Mouse (Mus musculus) stomach, adult 2 months (tissue): ENCODE data around the gene Gm39115. TPM values are rescaled to one million over a fixed set of nuclear protein-coding genes. Genes with fewer than 3 reads are reported as not detected.

Experiments
- polyA plus RNA-seq: library from polyadenylated mRNA; depleted of rRNA; stranded (reverse); fragments of >200 nt; gene quantifications from 2 replicates; pipeline ENCODE4 v1.2.3, GENCODE M21; 2012; rRNA removed

The Gm39115 gene
- not detected in 2 replicates for polyA plus RNA-seq

DNA sequence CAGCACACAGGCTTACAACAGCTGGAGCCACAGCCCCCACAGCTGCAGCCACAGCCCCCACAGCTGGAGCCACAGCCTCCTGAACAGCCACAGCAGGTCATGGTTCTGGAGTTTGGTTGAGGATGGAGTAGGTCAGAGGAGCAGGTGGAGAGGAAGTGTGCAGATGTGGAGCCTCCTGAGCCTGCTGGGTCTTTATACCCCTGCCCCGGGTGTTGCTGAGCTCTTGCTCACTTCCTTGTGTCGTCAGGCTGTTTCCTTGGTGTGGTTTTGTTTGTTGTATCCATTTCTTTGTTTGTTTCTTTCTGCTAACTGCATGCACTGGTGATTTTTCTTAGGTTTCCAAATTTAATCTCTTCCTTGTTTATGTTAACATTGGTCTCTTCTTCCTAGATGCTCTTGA, at the start of gene Gm39115:
TSS of gene Gm39115 (minus strand) at position 101 of the 400 bp plus-strand sequence.

GRCm38 (mm10) chr7:142175905-142176304, 40.1 kb upstream of the Gm39115 start, which contains the start of gene Krtap5-2:
Krtap5-2 (minus strand) TSS chr7:142176005.

DNA sequence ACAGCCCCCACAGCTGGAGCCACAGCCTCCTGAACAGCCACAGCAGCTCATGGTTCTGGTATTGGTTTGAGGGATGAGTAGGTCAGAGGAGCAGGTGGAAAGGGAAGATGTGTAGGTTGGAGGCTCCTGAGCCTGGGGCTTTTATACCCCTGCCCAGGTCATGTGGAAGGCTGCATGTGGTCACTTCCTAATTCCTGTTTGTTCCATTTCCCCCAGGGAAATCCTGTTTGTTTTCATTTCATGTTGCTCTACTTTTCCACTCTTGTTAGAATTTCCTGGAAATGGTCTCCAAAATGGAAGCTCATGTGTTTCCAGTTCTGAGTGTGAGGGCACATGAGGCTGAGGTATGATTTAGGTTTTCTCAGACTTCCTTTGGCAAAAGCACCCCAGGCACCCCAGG, 29.8 kb upstream of the Gm39115 start, which contains the start of gene Gm4553:
TSS of gene Gm4553 (minus strand) at position 101 of the 400 bp plus-strand sequence.

DNA sequence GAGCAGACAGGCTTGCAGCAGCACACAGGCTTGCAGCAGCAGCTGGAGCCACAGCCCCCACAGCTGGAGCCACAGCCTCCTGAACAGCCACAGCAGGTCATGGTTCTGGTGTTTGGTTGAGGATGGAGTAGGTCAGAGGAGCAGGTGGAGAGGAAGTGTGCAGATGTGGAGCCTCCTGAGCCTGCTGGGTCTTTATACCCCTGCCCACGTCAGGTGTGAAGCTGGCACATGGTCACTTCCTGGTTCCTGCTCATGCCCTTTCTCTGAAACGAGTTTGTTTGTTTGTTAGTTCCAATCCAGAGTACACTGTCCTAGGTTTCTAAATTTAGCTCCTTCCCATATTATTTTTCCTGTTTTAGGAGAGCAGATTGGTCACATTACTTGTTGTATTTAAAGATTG, 21.2 kb upstream of the Gm39115 start, which contains the start of gene Gm29735:
TSS of gene Gm29735 (minus strand) at position 101 of the 400 bp plus-strand sequence.

GRCm38 (mm10) chr7:142144507-142144906, 8.7 kb upstream of the Gm39115 start, which contains the start of gene Gm45337:
Gm45337 (minus strand) TSS chr7:142144607.

GRCm38 (mm10) chr7:142120629-142121028, 15.2 kb downstream of the Gm39115 start, which contains the start of gene Gm45618:
Gm45618 (minus strand) TSS chr7:142120729.

GRCm38 (mm10) chr7:142095183-142095931, 40.5 kb downstream of the Gm39115 start, which contains the start of gene Dusp8:
Dusp8 (minus strand) TSS chr7:142095843.

Other genes starting within 250 kb of the Gm39115 start
- 24.7 and 27.0 TPM in 2 replicates for gene Tollip, start 217.5 kb downstream of the Gm39115 start, polyA plus RNA-seq
- 0.92 and 0.93 TPM in 2 replicates for gene Brsk2, start 186.3 kb downstream of the Gm39115 start, polyA plus RNA-seq
- 27.5 and 29.5 TPM in 2 replicates for gene Mob2, start 75.0 kb downstream of the Gm39115 start, polyA plus RNA-seq
- 3.0 and 6.7 TPM in 2 replicates for gene Dusp8, start 40.2 kb downstream of the Gm39115 start, polyA plus RNA-seq
- not detected in 2 replicates for gene Gm45618, start 15.3 kb downstream of the Gm39115 start, polyA plus RNA-seq
- gene Gm45337, start 8.6 kb upstream of the Gm39115 start, polyA plus RNA-seq, result not detected in 2 replicates
- gene Gm29735, start 21.1 kb upstream of the Gm39115 start, polyA plus RNA-seq, result not detected in 2 replicates
- not detected in 2 replicates for gene Gm4553, start 29.7 kb upstream of the Gm39115 start, polyA plus RNA-seq
- not detected in 2 replicates for gene Krtap5-2, start 40.0 kb upstream of the Gm39115 start, polyA plus RNA-seq
- not detected in 2 replicates for gene Gm10153, start 54.4 kb upstream of the Gm39115 start, polyA plus RNA-seq
- not detected in 2 replicates for gene Krtap5-3, start 65.3 kb upstream of the Gm39115 start, polyA plus RNA-seq
- gene Gm7579, start 75.8 kb upstream of the Gm39115 start, polyA plus RNA-seq, result not detected in 2 replicates
- not detected in 2 replicates for gene Krtap5-5, start 93.9 kb upstream of the Gm39115 start, polyA plus RNA-seq
- not detected in 2 replicates for gene Gm40460, start 105.0 kb upstream of the Gm39115 start, polyA plus RNA-seq
- gene Gm2431, start 122.3 kb upstream of the Gm39115 start, polyA plus RNA-seq, result not detected in 2 replicates
- gene Gm4559, start 138.3 kb upstream of the Gm39115 start, polyA plus RNA-seq, result not detected in 2 replicates
- gene Krtap5-1, start 161.1 kb upstream of the Gm39115 start, polyA plus RNA-seq, result not detected in 2 replicates
- not detected in 2 replicates for gene Krtap5-4, start 167.5 kb upstream of the Gm39115 start, polyA plus RNA-seq
- gene Ifitm10, start 237.7 kb upstream of the Gm39115 start, polyA plus RNA-seq, result 22.3 and 31.2 TPM in 2 replicates
- not detected in 2 replicates for gene Gm49369, start 246.6 kb upstream of the Gm39115 start, polyA plus RNA-seq